Mouse (Mus musculus) midbrain, embryonic 15.5 days (tissue): ENCODE measurements at regions not wholly inside any gene's neighbourhood (a gene's known extent, or its start where the extent isn't known, plus 50 kb on each side); places are given as distances from the start of the nearest gene placed in this dataset.

ENCODE experiments used
- ATAC-seq: fragments of 200-750 bp; cut with Nextera tagmentation; replicated peaks from 2 replicates; pipeline ENCODE4 v1.8.0; 2017; ENCODE audit warnings: moderate TSS enrichment
- H3K27ac ChIP-seq: fragments of 300-500 bp; sonication (generic); 2 replicates; pipeline ENCODE4 v1.5.1; 2015; ENCODE audit warnings: mild to moderate bottlenecking, inconsistent platforms
- H3K27me3 ChIP-seq: fragments of 300-500 bp; sonication (generic); replicated peaks from 2 replicates; pipeline ENCODE4 v1.6.1; 2015; ENCODE audit warnings: inconsistent platforms
- H3K36me3 ChIP-seq: fragments of 300-500 bp; sonication (generic); replicated peaks from 2 replicates; pipeline ENCODE4 v1.6.1; 2015; ENCODE audit warnings: inconsistent platforms
- H3K4me1 ChIP-seq: fragments of 300-500 bp; sonication (generic); 2 replicates; pipeline ENCODE4 v1.6.1; 2015; ENCODE audit warnings: inconsistent platforms
- H3K4me2 ChIP-seq: fragments of 300-500 bp; sonication (generic); 2 replicates; pipeline ENCODE4 v1.6.1; 2015; ENCODE audit warnings: inconsistent platforms, mild to moderate bottlenecking, moderate library complexity
- H3K4me3 ChIP-seq: fragments of 300-500 bp; sonication (generic); 2 replicates; pipeline ENCODE4 v1.5.1; 2015; ENCODE audit warnings: mild to moderate bottlenecking, inconsistent platforms
- H3K9ac ChIP-seq: fragments of 300-500 bp; sonication (generic); 2 replicates; pipeline ENCODE4 v1.6.1; 2015; ENCODE audit warnings: mild to moderate bottlenecking, inconsistent platforms
- H3K9me3 ChIP-seq: fragments of 300-500 bp; sonication (generic); 2 replicates; pipeline ENCODE4 v1.6.1; 2016; ENCODE audit warnings: inconsistent platforms
- WGBS: fragments of 180-500 bp; shearing (Covaris S2); methylation state at CpG from one replicate; pipeline ENCODE4 v1.1.7; 2015; ENCODE audit warnings: mixed read lengths; 5-methylcytosine and 5-hydroxymethylcytosine counted together

GRCm38 (mm10) chr13:56021716-56022115 is 114.4 kb downstream of the H2afy start:
- no peak overlapping the region for H3K4me3 ChIP-seq
- 90% methylated on average over 3 of the region's 3 CpGs for whole genome bisulfite sequencing
- no peaks in the 10 kb centered on the region for H3K27me3 ChIP-seq
- no peaks in the 10 kb centered on the region for H3K4me1 ChIP-seq
- no peak overlapping the region for H3K4me2 ChIP-seq
- no peak overlapping the region for H3K9ac ChIP-seq
- H3K36me3 ChIP-seq = no peaks in the 10 kb centered on the region
- no peak for ATAC-seq
- no peaks in the 10 kb centered on the region for H3K9me3 ChIP-seq
- H3K27ac ChIP-seq = no peak overlapping the region

GRCm38 (mm10) chr13:56014006-56014405 is 122.2 kb downstream of the H2afy start:
- Histone ChIP-seq H3K4me1 (peaks cover 12% of the 10 kb centered on the region), H3K27ac (no peak overlapping the region), H3K27me3 (no peaks in the 10 kb centered on the region), H3K9me3 (no peaks in the 10 kb centered on the region), H3K9ac (no peak overlapping the region), H3K4me2 (no peak overlapping the region), H3K4me3 (no peak overlapping the region), H3K36me3 (no peaks in the 10 kb centered on the region)
- no peak for ATAC-seq

DNA sequence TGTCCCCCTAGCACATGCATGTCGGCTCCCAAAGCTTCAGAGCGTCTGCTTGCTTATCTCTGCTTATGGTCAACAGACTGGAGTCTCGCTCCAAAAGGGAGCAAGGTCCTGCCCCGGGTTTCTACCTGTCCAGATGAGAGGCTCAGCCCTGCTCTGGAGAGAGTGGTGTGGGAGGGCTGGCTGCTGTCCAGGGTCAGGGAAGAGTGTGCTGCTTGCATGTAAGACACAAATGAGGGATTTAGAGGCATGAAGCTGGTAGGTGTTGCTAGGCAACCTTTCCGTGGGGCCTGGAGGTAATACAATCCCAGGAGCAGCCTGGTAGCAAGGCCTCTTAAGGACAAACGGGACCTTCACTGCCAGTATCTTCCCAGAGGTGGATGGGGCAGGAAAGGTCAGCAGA is 125.7 kb downstream of the H2afy start:
- no peak overlapping the region for H3K4me2 ChIP-seq
- peaks cover 12% of the 10 kb centered on the region for H3K4me1 ChIP-seq
- H3K27ac ChIP-seq = peak overlapping the region; percentile 73
- no peaks in the 10 kb centered on the region for H3K36me3 ChIP-seq
- H3K9me3 ChIP-seq = no peaks in the 10 kb centered on the region
- WGBS = 42% methylated on average over 6 of the region's 6 CpGs
- H3K9ac ChIP-seq = no peak overlapping the region
- ATAC-seq = 0 out of 2 replicates have a peak, but pooled peaks have one; percentile 45
- H3K4me3 ChIP-seq = no peak overlapping the region
- H3K27me3 ChIP-seq = no peaks in the 10 kb centered on the region

DNA sequence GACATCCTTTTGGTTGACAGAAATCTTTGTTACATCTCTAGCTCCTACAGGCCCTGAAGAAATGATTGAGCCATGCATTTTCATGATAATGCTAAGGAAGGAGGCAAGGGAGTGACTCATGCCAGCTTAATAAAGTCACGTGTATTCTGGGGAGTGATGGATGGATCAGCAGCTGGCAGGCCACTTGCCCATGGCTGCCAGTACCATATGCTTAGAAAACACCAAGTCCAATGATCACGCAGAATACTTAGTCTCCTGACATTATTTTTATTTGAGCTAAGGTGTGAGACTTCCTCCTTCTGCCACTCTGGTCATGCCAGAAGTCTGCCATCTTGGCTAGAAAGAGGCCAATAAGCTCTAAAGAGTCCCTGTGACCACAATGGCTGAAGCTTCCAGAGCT is 129.3 kb downstream of the H2afy start:
- no peak for ATAC-seq

GRCm38 (mm10) chr13:56005746-56006145 is 130.4 kb downstream of the H2afy start:
- H3K9me3 ChIP-seq = no peaks in the 10 kb centered on the region
- no peak for ATAC-seq
- no peaks in the 10 kb centered on the region for H3K27me3 ChIP-seq
- H3K36me3 ChIP-seq = no peaks in the 10 kb centered on the region
- H3K4me1 ChIP-seq = peaks cover 7% of the 10 kb centered on the region
- no peak overlapping the region for H3K4me2 ChIP-seq
- no peak overlapping the region for H3K4me3 ChIP-seq
- H3K9ac ChIP-seq = no peak overlapping the region
- H3K27ac ChIP-seq = no peak overlapping the region
- 82% methylated on average over 3 of the region's 3 CpGs for WGBS

More for the DNA sequence above, 129.3 kb downstream of the H2afy start:
- Histone ChIP-seq H3K9ac (no peak overlapping the region), H3K4me2 (no peak overlapping the region), H3K4me1 (peaks cover 12% of the 10 kb centered on the region), H3K27me3 (no peaks in the 10 kb centered on the region), H3K27ac (no peak overlapping the region), H3K4me3 (no peak overlapping the region), H3K9me3 (no peaks in the 10 kb centered on the region), H3K36me3 (no peaks in the 10 kb centered on the region)
- 91% methylated on average over 2 of the region's 2 CpGs for WGBS

DNA sequence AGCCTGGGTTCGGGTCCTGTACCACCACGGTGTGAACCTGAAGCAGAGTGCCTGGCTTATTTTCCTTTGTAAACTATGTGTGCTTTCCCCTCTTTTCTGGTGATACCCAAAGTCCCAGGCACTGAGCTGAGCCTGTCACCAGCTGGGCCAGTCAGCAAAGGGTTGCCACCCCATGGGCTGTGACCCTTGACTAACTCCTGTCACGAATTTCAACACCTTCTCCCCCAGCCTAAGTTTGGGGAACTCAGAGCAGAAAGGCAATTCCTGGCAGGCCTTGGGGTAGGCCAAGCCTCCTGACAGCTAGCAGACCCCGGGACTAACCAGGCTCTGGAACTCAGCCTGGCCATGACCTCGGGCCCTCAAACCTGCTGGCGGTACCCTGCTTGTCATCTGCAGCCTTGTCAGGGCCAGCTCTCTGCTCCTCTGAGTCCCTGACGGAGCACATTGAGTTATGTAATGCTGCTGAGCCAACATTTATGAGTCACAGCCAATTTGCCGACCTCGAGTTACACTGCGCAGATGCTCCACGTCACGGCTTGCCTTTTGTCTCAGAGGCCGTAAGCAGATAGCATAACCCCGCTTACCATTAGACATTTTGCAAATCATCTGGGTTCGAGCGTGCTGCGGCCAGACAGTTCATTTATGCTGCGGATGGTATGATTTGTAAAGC is 132.3 kb downstream of the H2afy start:
- WGBS = 74% methylated on average over 18 of the region's 18 CpGs
- H3K9ac ChIP-seq = no peak overlapping the region
- H3K9me3 ChIP-seq = no peaks in the 10 kb centered on the region
- no peak overlapping the region for H3K27ac ChIP-seq
- H3K4me1 ChIP-seq = no peaks in the 10 kb centered on the region
- no peak for ATAC-seq
- H3K4me3 ChIP-seq = no peak overlapping the region
- no peaks in the 10 kb centered on the region for H3K27me3 ChIP-seq
- no peak overlapping the region for H3K4me2 ChIP-seq
- H3K36me3 ChIP-seq = no peaks in the 10 kb centered on the region

GRCm38 (mm10) chr13:55995255-55995654 is 140.9 kb downstream of the H2afy start:
- H3K27ac ChIP-seq = no peak overlapping the region

DNA sequence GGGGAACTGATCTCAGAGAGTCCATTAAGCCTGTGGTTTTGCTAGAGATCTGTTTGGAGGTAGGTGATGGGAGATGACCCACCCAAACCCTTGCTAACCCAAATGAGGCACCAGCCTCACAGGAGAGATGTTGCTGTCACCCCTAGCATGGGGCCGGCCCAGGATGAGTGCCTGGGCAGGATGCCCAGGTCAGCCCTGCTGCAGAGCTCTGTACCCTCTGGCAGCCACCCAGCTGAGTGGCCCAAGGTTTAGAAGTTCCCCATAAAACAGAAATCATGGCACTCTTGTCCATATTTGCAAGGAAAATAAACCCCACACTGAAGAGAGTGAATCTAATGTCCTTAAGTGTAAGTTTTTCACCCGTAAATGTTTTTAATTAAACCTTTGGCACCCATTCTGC is 141.7 kb downstream of the H2afy start:
- WGBS = 90% methylated on average over 2 of the region's 2 CpGs

More at GRCm38 (mm10) chr13:55995255-55995654, 140.9 kb downstream of the H2afy start:
- 70% methylated on average over 4 of the region's 4 CpGs for WGBS
- Histone ChIP-seq H3K9me3 (no peaks in the 10 kb centered on the region), H3K36me3 (no peaks in the 10 kb centered on the region), H3K4me2 (no peak overlapping the region), H3K4me3 (no peak overlapping the region), H3K9ac (no peak overlapping the region), H3K4me1 (no peaks in the 10 kb centered on the region), H3K27me3 (no peaks in the 10 kb centered on the region)
- ATAC-seq = no peak

GRCm38 (mm10) chr13:55992699-55993098 is 143.5 kb downstream of the H2afy start:
- Histone ChIP-seq H3K36me3 (no peaks in the 10 kb centered on the region), H3K4me1 (peaks cover 5% of the 10 kb centered on the region; the same call in 1 of the 2 replicates), H3K9ac (no peak overlapping the region), H3K27me3 (no peaks in the 10 kb centered on the region), H3K9me3 (no peaks in the 10 kb centered on the region), H3K27ac (no peak overlapping the region), H3K4me3 (no peak overlapping the region), H3K4me2 (no peak overlapping the region)
- no peak for ATAC-seq
- WGBS = 93% methylated on average over 9 of the region's 9 CpGs

More for the DNA sequence above, 141.7 kb downstream of the H2afy start:
- Histone ChIP-seq H3K27me3 (no peaks in the 10 kb centered on the region), H3K36me3 (no peaks in the 10 kb centered on the region), H3K9ac (no peak overlapping the region), H3K9me3 (no peaks in the 10 kb centered on the region), H3K4me2 (no peak overlapping the region), H3K4me3 (no peak overlapping the region), H3K27ac (no peak overlapping the region), H3K4me1 (peaks cover 2% of the 10 kb centered on the region; the same call in 1 of the 2 replicates)
- ATAC-seq = no peak

GRCm38 (mm10) chr13:55991216-55991615 is 144.9 kb downstream of the H2afy start:
- Histone ChIP-seq H3K4me3 (no peak overlapping the region), H3K4me2 (no peak overlapping the region), H3K27me3 (no peaks in the 10 kb centered on the region; the same call in 1 of the 2 replicates), H3K27ac (no peak overlapping the region), H3K9ac (no peak overlapping the region), H3K4me1 (peaks cover 5% of the 10 kb centered on the region; the same call in 1 of the 2 replicates), H3K36me3 (no peaks in the 10 kb centered on the region), H3K9me3 (no peaks in the 10 kb centered on the region)
- 86% methylated on average over 14 of the region's 14 CpGs for WGBS
- ATAC-seq = no peak

DNA sequence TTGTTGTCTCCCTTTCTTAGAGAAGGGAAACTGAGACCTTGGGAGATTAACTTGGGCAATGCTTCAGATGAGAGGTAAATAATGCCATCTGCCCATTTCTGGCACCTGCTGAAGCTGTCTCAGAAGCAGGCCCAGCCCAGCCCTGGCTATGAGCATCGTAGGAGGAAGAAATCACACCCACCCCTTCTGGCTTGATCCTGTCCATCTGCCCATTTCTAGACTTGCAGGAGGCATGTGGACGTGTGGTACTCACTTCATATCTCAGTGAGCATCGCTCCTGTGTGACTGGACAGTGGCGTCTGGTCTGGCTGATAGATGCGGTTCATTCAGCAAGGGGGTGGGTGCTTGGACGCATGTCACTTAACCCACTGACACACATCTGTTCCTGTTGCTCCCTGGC is 146.0 kb downstream of the H2afy start:
- H3K4me1 ChIP-seq = peaks cover 9% of the 10 kb centered on the region; the same call in 1 of the 2 replicates
- WGBS = 81% methylated on average over 6 of the region's 6 CpGs
- no peaks in the 10 kb centered on the region for H3K36me3 ChIP-seq
- H3K4me3 ChIP-seq = no peak overlapping the region
- no peak overlapping the region for H3K9ac ChIP-seq
- no peak overlapping the region for H3K27ac ChIP-seq
- ATAC-seq = no peak
- no peaks in the 10 kb centered on the region; the same call in 1 of the 2 replicates for H3K27me3 ChIP-seq
- H3K4me2 ChIP-seq = no peak overlapping the region
- H3K9me3 ChIP-seq = no peaks in the 10 kb centered on the region

- no peak for ATAC-seq
- Histone ChIP-seq H3K4me3 (no peak overlapping the region), H3K27me3 (peaks cover 3% of the 10 kb centered on the region; the same call in 1 of the 2 replicates), H3K9me3 (no peaks in the 10 kb centered on the region), H3K27ac (no peak overlapping the region), H3K4me2 (no peak overlapping the region), H3K36me3 (no peaks in the 10 kb centered on the region), H3K9ac (no peak overlapping the region), H3K4me1 (peaks cover 10% of the 10 kb centered on the region; the same call in 1 of the 2 replicates)
- 50% methylated on average over 7 of the region's 7 CpGs for WGBS
Measured at GRCm38 (mm10) chr13:55989401-55989800, 146.8 kb downstream of the H2afy start.

DNA sequence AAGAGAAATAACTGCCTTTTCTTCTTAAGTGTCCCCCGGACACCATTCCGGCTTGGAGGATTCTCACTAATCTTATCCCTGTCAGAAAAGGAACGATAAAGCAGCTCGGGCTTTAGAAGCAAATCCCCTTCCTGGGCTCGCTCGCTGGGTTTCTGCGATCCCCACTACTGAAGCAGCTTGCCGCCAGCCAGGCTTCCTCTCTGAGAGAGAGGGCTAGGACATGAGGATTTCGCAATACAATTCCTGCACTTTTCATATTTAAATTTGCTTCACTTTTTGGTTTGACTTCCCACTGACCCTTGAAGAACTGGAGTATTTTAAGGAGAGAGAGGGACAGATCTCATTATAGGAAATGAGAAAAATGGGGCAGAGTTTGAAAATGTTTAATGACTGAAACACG is 149.4 kb upstream of the Pitx1 start:
- ATAC-seq = no peak
- no peak overlapping the region for H3K4me3 ChIP-seq
- peaks cover 7% of the 10 kb centered on the region; the same call in 1 of the 2 replicates for H3K27me3 ChIP-seq
- H3K9ac ChIP-seq = no peak overlapping the region
- no peaks in the 10 kb centered on the region for H3K9me3 ChIP-seq
- no peaks in the 10 kb centered on the region for H3K36me3 ChIP-seq
- peak overlapping the region; percentile 27; the same call in 1 of the 2 replicates for H3K27ac ChIP-seq
- H3K4me1 ChIP-seq = peaks cover 18% of the 10 kb centered on the region; the same call in 1 of the 2 replicates
- WGBS = 9% methylated on average over 10 of the region's 10 CpGs
- H3K4me2 ChIP-seq = no peak overlapping the region
